ENCODE assay signal across 19 mouse cellular contexts in the genomic region with DNA sequence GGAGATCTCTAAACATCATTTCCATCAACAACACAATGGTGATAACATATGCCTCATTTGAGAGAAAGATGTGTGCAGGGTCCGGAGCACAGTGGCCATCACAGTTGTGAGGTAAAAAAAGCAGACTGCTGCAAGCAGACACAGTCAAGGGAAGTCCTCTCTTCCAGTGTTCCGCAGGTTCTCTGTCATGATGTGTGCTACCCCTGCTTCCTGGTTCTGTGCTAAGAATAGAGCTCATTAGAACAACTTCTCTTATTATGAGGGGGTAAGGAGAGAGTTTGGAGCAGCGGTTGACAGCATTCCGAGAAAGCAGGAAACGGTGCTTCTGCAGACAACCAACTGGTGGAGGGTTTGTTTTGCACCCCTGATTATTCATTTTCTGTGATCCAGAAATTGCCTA.
A peak's percentile ranks its signal among the peaks of the same experiment; 100 is the strongest.
DNase-seq lines count a peak whose midpoint lies in the region; ATAC-seq and TF ChIP-seq lines count a peak whose summit lies in the region.
"Had no signal": no experiment of that assay in that cellular context is flagged by ENCODE, and none has a peak within 500 bp of the region (broad histone marks: within the 10 kb centered on the region; RNA-seq: fewer than 3 reads in every experiment).

No protein-coding gene starts in this region.

- no peak for ATAC-seq in lung, postnatal 0 days
- ATAC-seq in intestine, embryonic 16.5 days: no peak
- ATAC-seq in liver, embryonic 15.5 days (ENCODE audit: insufficient read depth): peak; percentile 49; the same call in 1 of the 2 replicates
- peak; percentile 40; the same call in 1 of the 2 replicates for ATAC-seq in monocyte, adult 5-6 weeks (replicated peaks; ENCODE audit: insufficient number of reproducible peaks, low FRiP score, low TSS enrichment, poor library complexity, severe bottlenecking)
- ATAC-seq in cerebellum, adult (ENCODE audit: insufficient number of reproducible peaks, low FRiP score, low TSS enrichment): no peak
- ATAC-seq: forebrain, embryonic 13.5 days had no signal

- no peak overlapping the region for H3K4me2 ChIP-seq in lung, postnatal 0 days (replicated peaks; ENCODE audit: low read depth, low read length)
- peak overlapping the region; percentile 25; the same call in 1 of the 2 replicates for H3K4me2 ChIP-seq in intestine, embryonic 16.5 days (ENCODE audit: low read depth, low read length)
- H3K4me2 ChIP-seq in liver, embryonic 15.5 days: peak overlapping the region; percentile 13; the same call in 1 of the 2 replicates
- H3K4me2 ChIP-seq: forebrain, embryonic 13.5 days had no signal

- no peak overlapping the region for H3K4me3 ChIP-seq in lung, postnatal 0 days (ENCODE audit: low read depth, low read length)
- no peak overlapping the region for H3K4me3 ChIP-seq in intestine, embryonic 16.5 days (ENCODE audit: low read length)
- H3K4me3 ChIP-seq in liver, embryonic 15.5 days (replicated peaks): no peak overlapping the region
- H3K4me3 ChIP-seq: forebrain, embryonic 13.5 days; heart, adult 2 months; myocyte had no signal

- H3K27ac ChIP-seq in lung, postnatal 0 days (ENCODE audit: low read length): no peak overlapping the region
- H3K27ac ChIP-seq in intestine, embryonic 16.5 days (ENCODE audit: low read length): peak overlapping the region; percentile 86
- no peak overlapping the region for H3K27ac ChIP-seq in liver, embryonic 15.5 days (replicated peaks)
- H3K27ac ChIP-seq: forebrain, embryonic 13.5 days; heart, adult 2 months had no signal

- WGBS in lung, postnatal 0 days: 59% methylated on average over 5 of the region's 5 CpGs
- WGBS in intestine, embryonic 16.5 days: 77% methylated on average over 5 of the region's 5 CpGs
- WGBS in liver, embryonic 15.5 days (ENCODE audit: insufficient replicate concordance): 21% methylated on average over 5 of the region's 5 CpGs

- DNase-seq in lung, postnatal 0 days (ENCODE audit: low spot score): peak; percentile 8
- DNase-seq in lung, postnatal 36 days: no peak
- no peak for DNase-seq in adrenal gland, postnatal 14 days
- no peak for DNase-seq in urinary bladder, adult 18-20 months (ENCODE audit: low spot score in 2 of 2)
- DNase-seq: adrenal gland, postnatal 25 days; cerebellum, adult 2 months; gastrocnemius, postnatal 10 days; heart, adult 2 months; kidney, postnatal 36 days; lung, adult 2 months; lung, postnatal 4 days; midbrain, embryonic 14.5 days; thymus, postnatal 25 days had no signal

- H3K9ac ChIP-seq in lung, postnatal 0 days (replicated peaks; ENCODE audit: low read depth): no peak overlapping the region
- no peak overlapping the region for H3K9ac ChIP-seq in intestine, embryonic 16.5 days (ENCODE audit: low read depth, low read length)
- H3K9ac ChIP-seq in liver, embryonic 15.5 days: no peak overlapping the region
- H3K9ac ChIP-seq: forebrain, embryonic 13.5 days had no signal

- no peak for TF ChIP-seq EP300 in lung, postnatal 0 days (IDR thresholded peaks at IDR 0.05)

- no peaks in the 10 kb centered on the region for H3K9me3 ChIP-seq in lung, postnatal 0 days (ENCODE audit: low read length)
- no peaks in the 10 kb centered on the region for H3K9me3 ChIP-seq in intestine, embryonic 16.5 days (ENCODE audit: control insufficient read depth, low read length)
- no peaks in the 10 kb centered on the region for H3K9me3 ChIP-seq in liver, embryonic 15.5 days (replicated peaks)
- H3K9me3 ChIP-seq: forebrain, embryonic 13.5 days had no signal

- no peaks in the 10 kb centered on the region for H3K36me3 ChIP-seq in lung, postnatal 0 days (ENCODE audit: insufficient read depth, low read length)
- H3K36me3 ChIP-seq in intestine, embryonic 16.5 days (ENCODE audit: control insufficient read depth, insufficient read depth, low read length): no peaks in the 10 kb centered on the region
- no peaks in the 10 kb centered on the region for H3K36me3 ChIP-seq in liver, embryonic 15.5 days (replicated peaks)

- H3K27me3 ChIP-seq in lung, postnatal 0 days (replicated peaks; ENCODE audit: insufficient read depth, low read length): no peaks in the 10 kb centered on the region
- no peaks in the 10 kb centered on the region for H3K27me3 ChIP-seq in intestine, embryonic 16.5 days (replicated peaks; ENCODE audit: control insufficient read depth, insufficient read depth, low read length)
- H3K27me3 ChIP-seq in liver, embryonic 15.5 days: no peaks in the 10 kb centered on the region
- H3K27me3 ChIP-seq: forebrain, embryonic 13.5 days had no signal

- H3K4me1 ChIP-seq in lung, postnatal 0 days (ENCODE audit: insufficient read depth, low read depth, low read length): no peaks in the 10 kb centered on the region
- peaks cover 4% of the 10 kb centered on the region; the same call in 1 of the 2 replicates for H3K4me1 ChIP-seq in intestine, embryonic 16.5 days (ENCODE audit: control insufficient read depth, insufficient read depth, low read length)
- peaks cover 23% of the 10 kb centered on the region for H3K4me1 ChIP-seq in liver, embryonic 15.5 days (replicated peaks)
- H3K4me1 ChIP-seq: forebrain, embryonic 13.5 days had no signal

- TF ChIP-seq CTCF in lung, postnatal 0 days (IDR thresholded peaks at IDR 0.05): no peak

Comparison
In these comparisons a context has a peak if more than half of its experiments do, and no peak if none do; other contexts are left out.
1. ATAC-seq: peak in liver, embryonic 15.5 days (single experiment) and monocyte, adult 5-6 weeks (single experiment); none in lung, postnatal 0 days (single experiment), intestine, embryonic 16.5 days (single experiment) and cerebellum, adult (single experiment).